Mouse (Mus musculus): ENCODE measurements around the gene Dnm3. TPM values are rescaled to one million over a fixed set of nuclear protein-coding genes. Genes with fewer than 3 reads are reported as not detected.

Gene Dnm3
- polyA plus RNA-seq, 1 experiment from 2014 or later, result 5.2 TPM

DNA sequence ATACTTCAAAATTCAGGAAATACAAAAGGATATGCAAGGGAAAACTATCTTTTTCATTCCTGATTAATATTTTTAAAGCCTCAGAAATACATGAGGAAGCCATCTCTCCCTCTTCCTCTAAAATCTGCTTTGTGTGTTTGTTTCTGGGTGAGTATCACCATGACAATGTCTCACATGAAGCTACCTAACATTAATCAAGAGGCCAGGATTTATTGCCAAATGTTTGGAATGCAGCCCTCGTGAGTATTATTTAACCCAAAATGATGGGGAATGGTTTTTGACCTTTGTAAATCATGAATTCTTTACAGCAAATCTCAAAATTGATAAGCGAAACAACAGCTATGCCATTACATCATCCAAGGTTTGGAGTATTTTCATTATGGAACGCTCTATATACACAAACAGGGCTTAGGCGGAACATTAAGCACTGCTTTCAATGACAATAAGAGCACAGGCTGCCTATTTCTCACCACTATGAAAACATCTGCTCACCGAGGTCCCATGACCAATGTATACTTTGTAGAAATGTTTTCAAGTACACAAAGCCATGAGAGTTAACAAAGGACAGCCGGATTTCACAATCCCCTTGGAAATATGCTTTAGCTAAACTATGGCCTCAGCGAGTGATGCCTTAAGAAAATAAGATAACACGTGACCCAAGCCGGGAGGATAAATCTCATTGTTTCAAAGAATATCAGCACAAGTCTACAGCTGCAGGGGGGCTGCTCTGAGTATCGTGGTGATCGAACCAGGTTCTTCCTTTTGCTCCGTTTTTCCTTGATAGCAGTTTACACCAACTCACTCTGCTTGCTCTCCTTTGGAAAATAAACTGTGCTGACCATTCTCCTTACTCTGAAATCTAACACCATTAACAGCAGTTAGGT lies 275.1 kb downstream of the Dnm3 start:
- Histone ChIP-seq H3K27ac (ENCODE audit: low read length) (peak overlapping the region; percentile 34; the same call in 1 of the 2 replicates), H3K4me2 (ENCODE audit: low read depth, low read length) (no peak overlapping the region), H3K4me1 (ENCODE audit: control insufficient read depth, insufficient read depth, low read length) (peaks cover 3% of the 10 kb centered on the region), H3K27me3 (replicated peaks; ENCODE audit: control insufficient read depth, insufficient read depth, low read length) (no peaks in the 10 kb centered on the region), H3K4me3 (ENCODE audit: low read length) (no peak overlapping the region), H3K9me3 (ENCODE audit: control insufficient read depth, low read length) (no peaks in the 10 kb centered on the region), H3K9ac (ENCODE audit: low read depth, low read length) (no peak overlapping the region), H3K36me3 (ENCODE audit: control insufficient read depth, insufficient read depth, low read length) (no peaks in the 10 kb centered on the region)
- 38% methylated on average over 12 of the region's 12 CpGs for WGBS
- ATAC-seq, result peak; percentile 64

- WGBS, result 62% methylated on average over 6 of the region's 6 CpGs
- Histone ChIP-seq H3K4me2 (ENCODE audit: low read depth, low read length) (no peak overlapping the region), H3K9ac (ENCODE audit: low read depth, low read length) (no peak overlapping the region), H3K4me3 (ENCODE audit: low read length) (no peak overlapping the region), H3K36me3 (ENCODE audit: control insufficient read depth, insufficient read depth, low read length) (no peaks in the 10 kb centered on the region), H3K9me3 (ENCODE audit: control insufficient read depth, low read length) (no peaks in the 10 kb centered on the region), H3K27ac (ENCODE audit: low read length) (no peak overlapping the region), H3K27me3 (replicated peaks; ENCODE audit: control insufficient read depth, insufficient read depth, low read length) (no peaks in the 10 kb centered on the region), H3K4me1 (ENCODE audit: control insufficient read depth, insufficient read depth, low read length) (no peaks in the 10 kb centered on the region; the same call in 1 of the 2 replicates)
- no peak for ATAC-seq
These were observed 277.4 kb downstream of the Dnm3 start for GRCm38 (mm10) chr1:162200446-162200845.

DNA sequence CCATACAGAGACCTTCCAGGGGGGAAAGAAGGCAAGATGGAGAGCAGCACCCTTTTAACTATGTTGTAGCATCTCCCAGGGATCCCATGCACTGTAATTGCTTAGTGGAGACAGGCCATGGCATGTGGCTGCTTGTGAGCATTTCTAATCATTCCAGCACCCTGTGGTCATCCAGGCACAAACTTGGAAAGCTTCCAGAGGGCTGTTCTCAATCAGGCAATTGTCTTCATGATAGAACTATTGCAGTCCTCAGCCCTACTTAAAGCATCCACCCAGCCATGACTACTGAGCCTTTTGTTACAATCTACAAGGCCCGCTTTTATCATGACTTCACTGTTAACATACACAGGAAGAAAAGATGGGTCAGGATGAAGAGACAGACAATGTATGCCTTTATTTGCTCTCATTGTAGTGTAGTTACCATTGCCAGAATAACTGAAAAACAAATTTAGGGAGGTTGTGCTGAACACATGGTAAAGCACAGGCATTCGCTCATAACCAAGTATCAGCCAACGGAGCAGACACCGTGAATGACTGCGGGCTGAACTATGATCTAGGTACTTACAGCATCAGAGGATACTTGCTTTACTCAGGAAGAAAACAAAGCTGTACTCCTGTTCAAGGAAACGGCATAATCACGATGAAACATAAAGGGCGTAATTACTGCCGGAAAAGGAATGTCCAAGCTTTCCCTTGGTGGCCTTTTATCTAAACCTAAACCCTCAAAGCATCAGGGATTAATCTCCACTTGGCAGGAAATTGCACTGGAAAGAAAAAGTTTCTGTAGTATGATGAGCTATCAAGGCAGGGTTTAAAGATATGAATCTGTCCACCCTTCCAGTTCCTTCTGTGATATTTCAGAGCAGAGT lies 280.8 kb downstream of the Dnm3 start:
- H3K36me3 ChIP-seq (ENCODE audit: control insufficient read depth, insufficient read depth, low read length), result no peaks in the 10 kb centered on the region
- H3K27ac ChIP-seq (ENCODE audit: low read length), result no peak overlapping the region
- no peak overlapping the region for H3K4me3 ChIP-seq (ENCODE audit: low read length)
- no peak overlapping the region for H3K4me2 ChIP-seq (ENCODE audit: low read depth, low read length)
- H3K27me3 ChIP-seq (replicated peaks; ENCODE audit: control insufficient read depth, insufficient read depth, low read length), result no peaks in the 10 kb centered on the region
- no peaks in the 10 kb centered on the region for H3K9me3 ChIP-seq (ENCODE audit: control insufficient read depth, low read length)
- no peaks in the 10 kb centered on the region for H3K4me1 ChIP-seq (ENCODE audit: control insufficient read depth, insufficient read depth, low read length)
- 69% methylated on average over 9 of the region's 9 CpGs for WGBS
- H3K9ac ChIP-seq (ENCODE audit: low read depth, low read length), result no peak overlapping the region
- no peak for ATAC-seq

DNA sequence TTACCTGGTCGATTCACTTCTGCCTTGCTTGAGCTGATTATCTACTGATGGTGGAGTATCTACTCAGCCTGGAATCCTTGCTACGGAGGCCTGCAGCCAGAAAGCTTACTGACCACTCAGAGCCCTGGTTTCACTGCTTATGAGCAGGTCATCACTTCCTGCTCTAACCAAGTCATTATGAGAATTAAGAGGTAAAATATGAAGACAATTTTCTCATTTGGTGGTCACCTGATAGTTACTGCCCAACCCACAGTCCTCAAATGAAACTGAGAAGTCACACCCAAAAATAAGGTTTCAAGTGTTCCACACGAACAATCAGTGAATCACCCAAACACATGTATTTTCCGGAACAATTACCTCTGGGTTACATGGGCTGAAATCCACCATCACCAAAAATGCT lies 289.1 kb downstream of the Dnm3 start:
- H3K27ac ChIP-seq (ENCODE audit: low read length), result no peak overlapping the region
- H3K27me3 ChIP-seq (replicated peaks; ENCODE audit: control insufficient read depth, insufficient read depth, low read length), result no peaks in the 10 kb centered on the region
- WGBS, result 87% methylated on average over 4 of the region's 4 CpGs

DNA sequence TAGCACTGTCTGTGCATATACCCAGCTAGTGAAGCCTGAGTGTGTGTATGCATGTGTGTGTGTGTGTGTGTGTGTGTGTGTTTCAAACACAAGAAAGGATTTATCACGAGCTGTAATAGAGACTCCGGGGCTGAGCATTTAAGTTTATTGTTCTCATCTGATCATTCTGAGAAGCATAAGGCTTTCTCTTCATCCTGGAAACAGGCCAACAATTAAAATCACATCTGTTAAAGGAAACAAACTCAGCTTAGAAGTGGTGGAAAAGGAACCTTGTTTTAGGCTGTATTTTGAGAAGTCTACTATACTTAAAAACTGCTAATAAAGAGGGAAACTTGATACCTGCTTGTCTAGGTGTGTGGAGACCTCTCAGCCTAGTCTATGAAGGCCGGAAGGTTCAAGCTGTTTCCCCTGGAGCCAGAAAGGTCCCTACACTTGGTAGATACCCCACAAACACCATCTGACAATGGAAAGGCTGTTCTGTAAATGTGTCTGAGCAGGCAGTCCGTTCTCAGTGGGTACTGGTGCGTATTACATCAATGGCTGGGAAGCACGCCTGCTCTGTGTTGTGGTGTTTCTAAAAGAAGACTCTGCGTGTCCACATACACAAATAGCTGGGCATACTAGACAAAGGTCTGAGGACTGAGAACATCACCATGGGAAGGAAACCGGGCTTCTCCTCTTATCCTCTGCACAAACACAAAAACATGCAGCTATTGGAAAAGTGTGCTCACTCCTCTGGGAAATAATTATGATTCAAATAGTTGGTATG lies 290.3 kb downstream of the Dnm3 start:
- Histone ChIP-seq H3K4me2 (ENCODE audit: low read depth, low read length) (no peak overlapping the region), H3K36me3 (ENCODE audit: control insufficient read depth, insufficient read depth, low read length) (no peaks in the 10 kb centered on the region), H3K9me3 (ENCODE audit: control insufficient read depth, low read length) (no peaks in the 10 kb centered on the region), H3K4me1 (ENCODE audit: control insufficient read depth, insufficient read depth, low read length) (peaks cover 14% of the 10 kb centered on the region), H3K4me3 (ENCODE audit: low read length) (no peak overlapping the region), H3K9ac (ENCODE audit: low read depth, low read length) (no peak overlapping the region), H3K27ac (ENCODE audit: low read length) (peak overlapping the region; percentile 91), H3K27me3 (replicated peaks; ENCODE audit: control insufficient read depth, insufficient read depth, low read length) (no peaks in the 10 kb centered on the region)
- WGBS, result 39% methylated on average over 8 of the region's 8 CpGs
- peak; percentile 75 for ATAC-seq

More for the DNA sequence above, 289.1 kb downstream of the Dnm3 start:
- Histone ChIP-seq H3K9me3 (ENCODE audit: control insufficient read depth, low read length) (no peaks in the 10 kb centered on the region), H3K4me3 (ENCODE audit: low read length) (no peak overlapping the region), H3K4me1 (ENCODE audit: control insufficient read depth, insufficient read depth, low read length) (peaks cover 11% of the 10 kb centered on the region), H3K4me2 (ENCODE audit: low read depth, low read length) (no peak overlapping the region), H3K9ac (ENCODE audit: low read depth, low read length) (no peak overlapping the region), H3K36me3 (ENCODE audit: control insufficient read depth, insufficient read depth, low read length) (no peaks in the 10 kb centered on the region)
- ATAC-seq, result no peak

DNA sequence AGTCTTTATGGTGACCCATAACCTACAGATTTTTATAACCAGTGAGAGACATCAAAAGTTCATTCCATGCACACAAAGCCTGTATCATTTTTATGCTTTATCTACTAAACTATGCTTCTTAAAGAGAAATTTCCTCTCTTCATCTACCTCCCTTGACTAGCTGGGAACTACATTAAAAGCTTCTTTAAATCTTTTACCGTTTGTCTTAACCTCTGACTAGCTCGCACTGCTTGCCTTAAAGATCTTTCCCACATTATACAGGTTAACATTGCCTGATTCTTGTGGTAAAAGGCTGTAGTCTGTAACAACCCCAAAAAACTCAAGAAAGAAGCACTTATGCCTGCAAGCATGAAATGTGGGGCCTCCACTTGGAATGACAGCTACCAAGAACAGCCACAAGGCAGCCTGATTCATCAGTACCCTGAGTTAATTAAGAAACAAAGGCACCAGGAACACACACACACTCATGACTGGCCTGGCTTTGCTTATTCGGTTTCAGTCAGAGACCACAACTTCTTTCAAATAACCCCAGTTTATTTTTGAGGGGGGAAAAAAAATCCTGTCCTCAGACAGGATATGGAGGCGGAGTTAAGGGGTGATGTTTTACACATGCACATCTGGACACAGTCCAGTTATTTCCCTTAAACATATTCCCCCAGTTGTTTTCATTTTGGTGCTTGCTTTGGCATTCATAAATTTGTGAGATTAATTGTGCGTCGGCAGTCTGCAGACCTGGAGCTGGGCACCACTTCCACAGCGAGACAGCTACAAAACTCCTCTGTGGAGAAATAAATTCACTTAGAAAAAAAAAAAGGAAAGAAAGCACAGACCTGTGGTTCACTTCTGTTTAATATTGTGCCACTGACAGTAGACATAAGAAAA lies 291.1 kb downstream of the Dnm3 start:
- 41% methylated on average over 7 of the region's 7 CpGs for WGBS
- H3K4me3 ChIP-seq (ENCODE audit: low read length), result no peak overlapping the region
- no peaks in the 10 kb centered on the region for H3K36me3 ChIP-seq (ENCODE audit: control insufficient read depth, insufficient read depth, low read length)
- no peaks in the 10 kb centered on the region for H3K9me3 ChIP-seq (ENCODE audit: control insufficient read depth, low read length)
- ATAC-seq, result peak; percentile 80
- H3K4me1 ChIP-seq (ENCODE audit: control insufficient read depth, insufficient read depth, low read length), result peaks cover 14% of the 10 kb centered on the region
- H3K27me3 ChIP-seq (replicated peaks; ENCODE audit: control insufficient read depth, insufficient read depth, low read length), result no peaks in the 10 kb centered on the region
- H3K4me2 ChIP-seq (ENCODE audit: low read depth, low read length), result no peak overlapping the region
- H3K9ac ChIP-seq (ENCODE audit: low read depth, low read length), result no peak overlapping the region
- H3K27ac ChIP-seq (ENCODE audit: low read length), result peak overlapping the region; percentile 91

DNA sequence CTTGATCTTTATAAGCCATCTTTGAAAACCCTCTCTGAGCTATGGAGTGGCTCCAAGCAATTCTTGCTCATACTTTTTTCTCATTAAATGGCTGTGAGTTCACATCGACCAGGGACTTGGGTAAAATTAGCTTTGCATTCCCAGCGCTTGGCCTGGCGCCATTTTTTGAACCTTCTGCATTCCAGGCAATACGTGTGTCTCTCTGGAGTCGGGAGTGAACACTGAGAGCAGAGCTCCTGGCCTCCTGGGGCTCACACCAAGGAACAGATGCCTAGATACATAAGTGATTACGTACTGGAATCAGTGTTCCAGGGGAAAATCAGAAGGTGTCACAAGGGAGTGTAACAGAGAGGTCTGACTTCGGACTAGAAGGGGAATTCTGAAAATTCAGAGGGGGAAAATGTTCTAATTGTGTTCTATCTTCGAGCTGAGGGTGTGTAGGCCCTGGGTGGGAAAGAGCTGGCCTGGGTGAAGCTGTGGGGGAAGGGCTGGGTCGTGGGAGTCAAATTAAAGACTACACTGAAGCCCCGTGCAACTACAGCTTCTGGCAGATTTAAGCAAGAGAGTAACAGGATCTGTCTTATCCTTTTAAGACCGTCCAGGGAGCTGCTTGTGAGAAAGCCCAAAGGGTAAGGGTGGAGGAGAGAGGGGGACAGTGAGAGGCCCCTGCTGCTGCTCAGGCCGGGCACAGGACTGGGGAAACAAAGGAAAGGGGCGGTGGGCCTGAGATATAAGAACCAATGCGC lies 293.7 kb downstream of the Dnm3 start:
- H3K27me3 ChIP-seq (replicated peaks; ENCODE audit: control insufficient read depth, insufficient read depth, low read length), result no peaks in the 10 kb centered on the region
- no peak overlapping the region for H3K9ac ChIP-seq (ENCODE audit: low read depth, low read length)
- H3K4me3 ChIP-seq (ENCODE audit: low read length), result no peak overlapping the region
- WGBS, result 46% methylated on average over 14 of the region's 14 CpGs
- no peaks in the 10 kb centered on the region for H3K36me3 ChIP-seq (ENCODE audit: control insufficient read depth, insufficient read depth, low read length)
- peak; percentile 23; the same call in 1 of the 2 replicates for ATAC-seq
- no peaks in the 10 kb centered on the region for H3K9me3 ChIP-seq (ENCODE audit: control insufficient read depth, low read length)
- H3K4me1 ChIP-seq (ENCODE audit: control insufficient read depth, insufficient read depth, low read length), result peaks cover 17% of the 10 kb centered on the region
- no peak overlapping the region for H3K4me2 ChIP-seq (ENCODE audit: low read depth, low read length)
- H3K27ac ChIP-seq (ENCODE audit: low read length), result peak overlapping the region; percentile 59; the same call in 1 of the 2 replicates

- WGBS, result 63% methylated on average over 3 of the region's 3 CpGs
These were observed 294.4 kb downstream of the Dnm3 start for GRCm38 (mm10) chr1:162183438-162183837.

More at GRCm38 (mm10) chr1:162183438-162183837, 294.4 kb downstream of the Dnm3 start:
- ATAC-seq, result no peak
- Histone ChIP-seq H3K4me1 (ENCODE audit: control insufficient read depth, insufficient read depth, low read length) (peaks cover 17% of the 10 kb centered on the region), H3K4me2 (ENCODE audit: low read depth, low read length) (no peak overlapping the region), H3K27me3 (replicated peaks; ENCODE audit: control insufficient read depth, insufficient read depth, low read length) (no peaks in the 10 kb centered on the region), H3K9ac (ENCODE audit: low read depth, low read length) (no peak overlapping the region), H3K27ac (ENCODE audit: low read length) (no peak overlapping the region), H3K4me3 (ENCODE audit: low read length) (no peak overlapping the region), H3K36me3 (ENCODE audit: control insufficient read depth, insufficient read depth, low read length) (no peaks in the 10 kb centered on the region), H3K9me3 (ENCODE audit: control insufficient read depth, low read length) (no peaks in the 10 kb centered on the region)

All from intestine, embryonic 16.5 days (tissue).